Mouse (Mus musculus) midbrain, embryonic 15.5 days (tissue): ENCODE measurements at regions not wholly inside any gene's neighbourhood (a gene's known extent, or its start where the extent isn't known, plus 50 kb on each side); places are given as distances from the start of the nearest gene placed in this dataset.

Experiments used
- ATAC-seq: fragments of 200-750 bp; cut with Nextera tagmentation; replicated peaks from 2 replicates; pipeline ENCODE4 v1.8.0; 2017; ENCODE audit warnings: moderate TSS enrichment
- H3K27ac ChIP-seq: fragments of 300-500 bp; sonication (generic); 2 replicates; pipeline ENCODE4 v1.5.1; 2015; ENCODE audit warnings: mild to moderate bottlenecking, inconsistent platforms
- H3K27me3 ChIP-seq: fragments of 300-500 bp; sonication (generic); replicated peaks from 2 replicates; pipeline ENCODE4 v1.6.1; 2015; ENCODE audit warnings: inconsistent platforms
- H3K36me3 ChIP-seq: fragments of 300-500 bp; sonication (generic); replicated peaks from 2 replicates; pipeline ENCODE4 v1.6.1; 2015; ENCODE audit warnings: inconsistent platforms
- H3K4me1 ChIP-seq: fragments of 300-500 bp; sonication (generic); 2 replicates; pipeline ENCODE4 v1.6.1; 2015; ENCODE audit warnings: inconsistent platforms
- H3K4me2 ChIP-seq: fragments of 300-500 bp; sonication (generic); 2 replicates; pipeline ENCODE4 v1.6.1; 2015; ENCODE audit warnings: inconsistent platforms, mild to moderate bottlenecking, moderate library complexity
- H3K4me3 ChIP-seq: fragments of 300-500 bp; sonication (generic); 2 replicates; pipeline ENCODE4 v1.5.1; 2015; ENCODE audit warnings: mild to moderate bottlenecking, inconsistent platforms
- H3K9ac ChIP-seq: fragments of 300-500 bp; sonication (generic); 2 replicates; pipeline ENCODE4 v1.6.1; 2015; ENCODE audit warnings: mild to moderate bottlenecking, inconsistent platforms
- H3K9me3 ChIP-seq: fragments of 300-500 bp; sonication (generic); 2 replicates; pipeline ENCODE4 v1.6.1; 2016; ENCODE audit warnings: inconsistent platforms
- WGBS: fragments of 180-500 bp; shearing (Covaris S2); methylation state at CpG from one replicate; pipeline ENCODE4 v1.1.7; 2015; ENCODE audit warnings: mixed read lengths; 5-methylcytosine and 5-hydroxymethylcytosine counted together

DNA sequence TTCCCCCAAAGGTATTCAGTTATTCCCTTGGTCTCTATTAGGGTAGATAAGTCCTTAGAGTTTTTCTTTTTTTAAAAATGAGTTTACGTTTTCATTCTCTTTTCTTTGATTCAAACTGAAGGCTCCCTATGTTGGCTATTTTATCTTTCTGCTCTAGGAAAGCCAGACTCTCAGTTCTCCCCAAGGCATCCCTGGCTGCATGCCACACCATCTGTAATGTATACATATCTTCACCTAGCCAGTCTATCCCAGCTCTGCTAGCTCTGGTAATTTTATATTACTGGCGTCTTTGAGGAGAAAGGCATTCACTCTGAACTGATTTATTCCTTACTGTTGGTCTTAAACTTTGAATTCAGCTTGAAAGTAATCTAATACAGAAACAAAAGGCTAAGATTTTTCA is 65.2 kb upstream of the Cabcoco1 start:
- Histone ChIP-seq H3K36me3 (no peaks in the 10 kb centered on the region), H3K4me3 (no peak overlapping the region), H3K4me1 (0 out of 2 replicates have a peak, but pooled peaks cover 3% of the 10 kb centered on the region), H3K4me2 (no peak overlapping the region), H3K9me3 (no peaks in the 10 kb centered on the region), H3K27me3 (no peaks in the 10 kb centered on the region), H3K27ac (no peak overlapping the region), H3K9ac (no peak overlapping the region)
- 46% methylated on average over 2 of the region's 2 CpGs for WGBS
- ATAC-seq, result no peak

DNA sequence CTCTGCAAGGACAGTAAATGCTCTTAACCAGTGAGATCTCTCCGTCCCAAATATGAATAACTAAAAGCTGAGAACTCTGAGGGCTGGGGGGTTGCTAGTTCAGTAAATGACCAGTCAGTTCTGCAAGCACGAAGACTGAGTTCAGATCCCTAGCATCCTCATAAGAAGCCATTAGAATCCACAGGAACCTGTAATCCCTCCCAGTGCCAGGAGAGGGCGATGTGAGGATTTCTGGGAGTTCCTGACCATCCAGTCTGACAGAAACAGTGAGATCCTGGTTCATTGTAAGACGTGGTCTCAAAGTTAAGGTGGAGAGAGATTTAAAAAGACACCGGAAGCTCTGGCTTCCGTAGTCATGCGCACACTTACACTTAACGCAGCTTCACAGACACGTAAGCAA is 70.2 kb upstream of the Cabcoco1 start:
- 76% methylated on average over 9 of the region's 9 CpGs for WGBS
- ATAC-seq, result no peak
- Histone ChIP-seq H3K36me3 (no peaks in the 10 kb centered on the region), H3K4me1 (0 out of 2 replicates have a peak, but pooled peaks cover 2% of the 10 kb centered on the region), H3K9me3 (no peaks in the 10 kb centered on the region), H3K27ac (no peak overlapping the region), H3K4me2 (no peak overlapping the region), H3K9ac (no peak overlapping the region), H3K27me3 (no peaks in the 10 kb centered on the region), H3K4me3 (no peak overlapping the region)

DNA sequence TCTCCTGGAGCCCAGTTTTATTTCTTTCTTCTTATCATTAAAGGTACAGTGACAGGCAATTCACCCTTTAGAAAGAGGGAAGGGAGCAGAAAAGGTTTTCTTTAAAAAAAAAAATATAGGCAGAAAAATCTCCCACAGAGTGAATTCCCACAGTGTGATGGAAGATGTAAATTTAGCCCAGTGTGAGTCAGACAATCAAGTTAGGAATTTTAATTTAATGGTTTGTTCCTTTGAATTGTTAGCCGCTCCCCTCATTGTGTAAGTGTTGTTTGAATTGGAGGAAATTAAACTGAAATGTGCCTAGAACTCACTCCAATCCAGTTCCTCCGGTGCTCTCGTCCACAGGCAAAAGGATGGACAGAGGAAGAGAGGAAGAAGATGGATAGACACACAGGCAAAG is 71.0 kb upstream of the Cabcoco1 start:
- Histone ChIP-seq H3K4me2 (no peak overlapping the region), H3K27me3 (no peaks in the 10 kb centered on the region), H3K4me3 (no peak overlapping the region), H3K4me1 (no peaks in the 10 kb centered on the region), H3K36me3 (no peaks in the 10 kb centered on the region), H3K9ac (no peak overlapping the region), H3K27ac (no peak overlapping the region), H3K9me3 (no peaks in the 10 kb centered on the region)
- ATAC-seq, result no peak
- 82% methylated on average over 3 of the region's 3 CpGs for WGBS

DNA sequence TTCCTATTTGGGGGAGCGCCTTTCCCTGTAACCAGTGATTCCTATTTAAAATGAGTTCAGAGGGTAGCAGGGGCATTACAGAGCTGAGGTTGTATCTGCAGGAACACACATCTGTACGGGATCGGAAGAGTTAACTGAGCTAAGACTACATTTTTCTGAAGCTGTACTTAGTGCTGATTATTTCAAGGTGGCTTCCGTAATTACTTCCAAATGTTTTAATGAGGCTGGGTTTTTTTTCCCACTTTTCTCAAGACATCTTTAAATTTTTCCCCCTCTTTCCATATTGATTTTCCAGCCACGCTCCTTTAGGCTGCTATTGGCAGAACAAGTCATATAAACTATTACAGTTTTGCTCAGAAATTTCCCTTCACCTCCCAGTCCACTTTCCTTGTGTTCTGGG is 82.1 kb upstream of the Cabcoco1 start:
- H3K9ac ChIP-seq, result no peak overlapping the region
- H3K4me2 ChIP-seq, result no peak overlapping the region
- H3K36me3 ChIP-seq, result no peaks in the 10 kb centered on the region
- no peak for ATAC-seq
- WGBS, result 94% methylated on average over 5 of the region's 5 CpGs
- H3K4me1 ChIP-seq, result no peaks in the 10 kb centered on the region
- H3K27ac ChIP-seq, result no peak overlapping the region
- no peaks in the 10 kb centered on the region for H3K9me3 ChIP-seq
- H3K27me3 ChIP-seq, result no peaks in the 10 kb centered on the region
- no peak overlapping the region for H3K4me3 ChIP-seq

DNA sequence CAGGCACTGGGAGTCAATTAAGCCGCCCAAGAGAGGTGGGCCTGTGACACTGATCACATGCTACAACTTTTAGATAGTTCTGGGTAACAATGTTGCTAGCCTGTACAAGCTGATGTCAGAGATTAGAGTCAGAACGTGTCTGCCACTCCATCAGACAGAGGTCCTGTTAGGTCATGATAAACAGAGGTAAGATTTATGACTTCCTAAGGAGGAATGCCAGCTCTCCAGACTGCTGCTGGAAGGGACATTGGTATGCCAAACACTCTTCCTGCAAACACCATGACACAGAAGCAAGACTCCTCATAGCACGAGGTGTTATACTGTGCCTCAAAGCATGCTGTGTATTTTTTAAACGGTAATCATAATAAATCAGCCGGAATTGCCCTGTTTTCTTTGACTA is 83.6 kb upstream of the Cabcoco1 start:
- no peak for ATAC-seq
- Histone ChIP-seq H3K9ac (no peak overlapping the region), H3K27me3 (no peaks in the 10 kb centered on the region), H3K36me3 (no peaks in the 10 kb centered on the region), H3K27ac (no peak overlapping the region), H3K4me3 (no peak overlapping the region), H3K4me2 (no peak overlapping the region), H3K4me1 (no peaks in the 10 kb centered on the region), H3K9me3 (no peaks in the 10 kb centered on the region)
- WGBS, result 83% methylated on average over 5 of the region's 5 CpGs

DNA sequence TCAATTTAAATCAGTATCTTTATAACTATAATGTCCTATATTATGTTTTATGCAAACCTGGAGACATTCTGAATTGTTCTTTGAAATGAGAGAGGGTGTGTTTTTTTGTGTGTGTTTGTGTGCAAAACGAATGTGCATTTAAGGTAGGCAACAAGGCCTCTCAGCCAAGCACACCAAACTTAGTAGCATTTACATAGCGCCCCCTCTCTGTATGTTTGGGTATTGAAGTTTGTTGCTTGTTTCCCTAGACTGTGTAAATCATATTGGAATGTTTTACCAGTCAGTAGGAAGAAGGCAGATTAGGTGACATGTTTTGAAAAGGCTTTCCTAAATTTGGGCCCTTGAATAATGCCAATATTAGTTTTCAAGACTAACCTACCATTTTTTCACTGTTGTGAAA is 84.1 kb upstream of the Cabcoco1 start:
- Histone ChIP-seq H3K9me3 (no peaks in the 10 kb centered on the region), H3K4me3 (no peak overlapping the region), H3K4me1 (no peaks in the 10 kb centered on the region), H3K27me3 (no peaks in the 10 kb centered on the region), H3K4me2 (no peak overlapping the region), H3K36me3 (no peaks in the 10 kb centered on the region), H3K9ac (no peak overlapping the region), H3K27ac (no peak overlapping the region)
- no peak for ATAC-seq
- 43% methylated on average over 2 of the region's 2 CpGs for WGBS

DNA sequence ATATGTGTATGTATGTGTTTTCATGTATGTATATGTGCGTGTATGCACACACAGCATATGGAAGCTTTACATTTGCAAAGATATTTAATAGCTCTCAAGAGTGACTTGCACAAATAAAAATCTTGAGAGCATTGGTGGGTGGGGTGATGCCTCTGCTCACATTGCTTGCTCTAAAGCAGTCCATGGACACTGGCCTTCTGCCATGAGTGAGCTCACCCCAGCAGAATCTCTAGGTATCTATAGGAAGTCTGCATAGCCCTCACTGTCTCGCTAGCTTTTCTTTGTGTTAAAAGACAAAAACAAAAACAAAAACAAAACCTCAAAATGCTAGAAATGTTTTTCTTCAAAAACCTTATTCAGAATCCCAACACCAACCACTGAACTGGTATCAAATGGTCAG is 87.8 kb upstream of the Cabcoco1 start:
- H3K27ac ChIP-seq, result no peak overlapping the region
- H3K4me3 ChIP-seq, result no peak overlapping the region
- no peak overlapping the region for H3K4me2 ChIP-seq
- WGBS, result 93% methylated on average over 2 of the region's 2 CpGs
- no peaks in the 10 kb centered on the region for H3K27me3 ChIP-seq
- H3K36me3 ChIP-seq, result no peaks in the 10 kb centered on the region
- no peak overlapping the region for H3K9ac ChIP-seq
- no peak for ATAC-seq
- no peaks in the 10 kb centered on the region for H3K4me1 ChIP-seq
- H3K9me3 ChIP-seq, result no peaks in the 10 kb centered on the region

DNA sequence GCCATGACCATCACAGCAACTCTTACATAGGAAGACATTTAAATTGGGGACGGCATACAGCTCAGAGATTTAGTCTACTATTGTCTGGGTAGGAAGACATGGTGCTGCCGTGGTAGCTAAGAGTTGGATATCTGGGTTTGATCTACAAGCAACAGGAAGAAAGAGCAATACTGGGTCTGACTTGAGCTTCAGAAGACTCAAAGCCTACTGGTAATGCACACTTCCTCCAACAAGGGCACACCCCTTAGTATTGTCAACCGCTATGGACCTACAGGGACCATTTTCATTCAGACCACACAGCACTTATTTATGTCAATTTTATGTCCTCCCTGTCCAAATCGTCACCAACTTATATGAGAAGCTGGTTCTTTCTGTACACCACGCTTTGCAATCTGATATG is 90.3 kb upstream of the Tmem26 start:
- Histone ChIP-seq H3K4me3 (no peak overlapping the region), H3K36me3 (no peaks in the 10 kb centered on the region), H3K27ac (no peak overlapping the region), H3K4me2 (no peak overlapping the region), H3K4me1 (no peaks in the 10 kb centered on the region), H3K9me3 (no peaks in the 10 kb centered on the region), H3K9ac (no peak overlapping the region), H3K27me3 (no peaks in the 10 kb centered on the region)
- 93% methylated on average over 5 of the region's 5 CpGs for WGBS
- no peak for ATAC-seq

DNA sequence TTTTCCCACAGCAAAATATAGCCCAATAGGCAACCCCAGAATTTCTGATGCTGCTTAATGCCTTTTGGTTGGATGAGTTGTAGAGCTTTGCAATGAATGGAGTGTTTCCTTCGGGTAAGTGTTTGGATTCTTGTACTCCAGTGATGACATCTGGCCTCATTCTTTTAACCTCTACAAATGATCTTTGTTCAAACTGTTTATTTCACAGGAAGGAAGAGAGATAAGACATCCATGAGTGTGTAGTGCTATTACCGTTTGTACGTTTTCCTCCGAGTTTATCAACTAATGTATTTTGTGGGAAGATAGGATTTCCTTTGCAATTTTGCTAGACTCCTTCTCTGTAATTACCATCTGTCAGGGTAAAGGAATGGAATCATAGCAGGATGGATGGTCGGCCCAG is 70.7 kb upstream of the Tmem26 start:
- Histone ChIP-seq H3K4me2 (no peak overlapping the region), H3K9ac (no peak overlapping the region), H3K27ac (no peak overlapping the region), H3K36me3 (no peaks in the 10 kb centered on the region), H3K27me3 (no peaks in the 10 kb centered on the region), H3K4me3 (no peak overlapping the region), H3K4me1 (no peaks in the 10 kb centered on the region), H3K9me3 (no peaks in the 10 kb centered on the region)
- ATAC-seq, result no peak
- 85% methylated on average over 5 of the region's 5 CpGs for WGBS

DNA sequence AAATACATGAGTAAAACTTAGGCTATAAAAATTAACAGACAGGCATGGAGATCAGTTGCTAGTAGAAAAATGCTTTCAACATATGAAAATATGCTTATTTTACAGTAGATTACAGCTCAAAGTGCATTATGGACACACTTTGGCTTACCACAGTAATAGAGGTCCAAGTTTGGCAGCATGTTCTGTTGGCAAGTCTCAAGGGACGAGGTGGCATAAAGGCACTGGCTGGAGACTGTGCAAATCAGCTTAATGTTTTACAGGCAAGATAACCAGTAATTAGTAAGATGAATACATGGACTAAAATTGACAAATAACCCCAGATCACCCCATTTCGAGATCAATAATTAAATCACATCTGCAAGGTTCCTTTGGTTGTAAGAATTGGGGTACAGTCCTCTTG is 68.0 kb upstream of the Tmem26 start:
- 82% methylated on average over 2 of the region's 2 CpGs for WGBS
- H3K9me3 ChIP-seq, result no peaks in the 10 kb centered on the region
- H3K36me3 ChIP-seq, result no peaks in the 10 kb centered on the region
- no peak for ATAC-seq
- no peak overlapping the region for H3K4me3 ChIP-seq
- no peak overlapping the region for H3K4me2 ChIP-seq
- no peak overlapping the region for H3K27ac ChIP-seq
- no peaks in the 10 kb centered on the region for H3K27me3 ChIP-seq
- no peak overlapping the region for H3K9ac ChIP-seq
- H3K4me1 ChIP-seq, result no peaks in the 10 kb centered on the region

DNA sequence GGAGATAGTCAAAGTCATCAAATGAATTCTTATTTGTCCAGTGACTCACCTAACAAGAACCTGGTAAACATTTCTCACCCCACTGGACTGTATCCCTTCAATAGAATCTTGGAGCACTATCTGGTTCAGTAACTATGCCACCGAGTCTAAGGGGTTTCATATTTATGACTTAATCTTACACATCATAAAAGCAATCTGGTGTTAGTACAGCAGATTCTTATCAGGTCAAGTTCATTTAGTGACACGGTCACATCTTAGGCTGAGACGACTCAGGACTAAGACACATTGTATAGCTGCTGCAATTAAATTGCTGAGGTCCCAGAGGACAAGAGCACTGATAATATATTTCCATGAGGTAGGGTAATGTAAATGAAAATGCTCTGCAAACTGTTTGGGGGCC is 57.4 kb upstream of the Tmem26 start:
- H3K36me3 ChIP-seq, result no peaks in the 10 kb centered on the region
- H3K27me3 ChIP-seq, result no peaks in the 10 kb centered on the region
- ATAC-seq, result no peak
- peaks cover 6% of the 10 kb centered on the region for H3K4me1 ChIP-seq
- H3K27ac ChIP-seq, result no peak overlapping the region
- WGBS, result 85% methylated on average over 3 of the region's 3 CpGs
- no peak overlapping the region for H3K4me3 ChIP-seq
- H3K9me3 ChIP-seq, result no peaks in the 10 kb centered on the region
- H3K9ac ChIP-seq, result no peak overlapping the region
- no peak overlapping the region for H3K4me2 ChIP-seq

DNA sequence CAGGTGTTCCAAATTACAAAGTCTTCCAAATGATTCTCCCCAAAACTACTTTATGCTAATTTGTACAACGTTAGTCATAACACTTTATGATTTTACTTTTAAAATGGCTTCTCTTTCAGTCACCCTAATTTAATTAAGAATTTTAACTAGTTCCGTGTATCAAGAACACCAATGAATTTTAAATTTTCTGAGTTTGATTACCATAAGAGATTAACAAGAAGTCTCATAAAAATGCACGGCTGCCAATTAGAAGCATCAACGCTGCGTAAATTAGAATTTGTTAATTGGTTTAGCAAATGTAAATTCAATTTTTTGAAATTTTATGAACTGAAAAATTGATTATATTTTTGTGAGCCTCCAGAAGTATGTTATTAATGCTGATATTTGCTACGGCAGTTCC is 54.1 kb upstream of the Tmem26 start:
- Histone ChIP-seq H3K9me3 (no peaks in the 10 kb centered on the region), H3K27ac (no peak overlapping the region), H3K9ac (no peak overlapping the region), H3K36me3 (no peaks in the 10 kb centered on the region), H3K4me2 (no peak overlapping the region), H3K4me3 (no peak overlapping the region), H3K4me1 (peaks cover 6% of the 10 kb centered on the region), H3K27me3 (no peaks in the 10 kb centered on the region)
- WGBS, result 71% methylated on average over 6 of the region's 6 CpGs
- ATAC-seq, result no peak

DNA sequence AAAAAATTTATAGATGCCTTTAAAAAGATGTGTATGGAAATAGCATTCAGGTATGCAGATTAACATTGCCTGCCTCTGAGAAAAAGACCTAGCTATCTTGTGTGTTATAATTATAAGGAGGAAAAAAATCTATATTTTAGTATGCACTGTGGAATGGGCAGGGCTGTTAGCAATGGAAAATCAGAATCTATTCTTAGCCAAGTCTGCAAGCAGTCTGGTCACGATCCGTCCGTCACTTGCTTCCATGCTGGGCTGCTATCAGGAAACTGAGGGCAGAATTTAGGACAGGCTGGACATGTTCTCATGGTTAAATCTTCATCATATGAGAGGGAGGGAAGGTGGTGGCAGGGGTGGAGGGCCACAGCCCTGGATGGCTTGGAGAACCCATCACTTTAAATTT is 53.5 kb upstream of the Tmem26 start:
- Histone ChIP-seq H3K9ac (no peak overlapping the region), H3K4me3 (no peak overlapping the region), H3K27ac (no peak overlapping the region), H3K27me3 (no peaks in the 10 kb centered on the region), H3K4me2 (0 out of 2 replicates have a peak overlapping the region, but pooled peaks have one; percentile 9), H3K4me1 (peaks cover 6% of the 10 kb centered on the region), H3K9me3 (no peaks in the 10 kb centered on the region), H3K36me3 (no peaks in the 10 kb centered on the region)
- 47% methylated on average over 3 of the region's 3 CpGs for WGBS
- ATAC-seq, result no peak

DNA sequence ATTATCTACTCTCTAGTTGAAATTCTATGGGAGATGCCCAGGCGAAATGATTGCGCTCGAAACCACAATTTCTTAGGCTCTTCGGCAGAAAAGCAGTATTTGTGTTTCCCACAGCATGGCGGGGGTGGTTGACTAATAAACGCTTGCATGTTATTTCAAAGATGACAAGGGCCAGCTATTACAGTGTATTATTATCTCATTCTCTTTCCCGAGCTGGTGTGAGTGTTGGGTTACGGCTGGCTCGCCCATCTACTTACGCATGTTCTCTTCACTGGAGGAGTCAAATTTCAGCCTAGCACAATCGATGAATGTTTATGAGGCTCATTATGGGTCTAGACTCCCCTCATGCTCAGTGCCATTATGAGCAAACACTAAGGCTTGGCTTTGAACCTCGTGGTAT is 51.2 kb upstream of the Tmem26 start:
- no peak for ATAC-seq
- WGBS, result 70% methylated on average over 12 of the region's 12 CpGs
- no peaks in the 10 kb centered on the region for H3K36me3 ChIP-seq
- no peaks in the 10 kb centered on the region for H3K27me3 ChIP-seq
- no peak overlapping the region for H3K4me3 ChIP-seq
- H3K4me1 ChIP-seq, result peaks cover 6% of the 10 kb centered on the region
- H3K9me3 ChIP-seq, result no peaks in the 10 kb centered on the region
- no peak overlapping the region for H3K4me2 ChIP-seq
- H3K9ac ChIP-seq, result no peak overlapping the region
- no peak overlapping the region for H3K27ac ChIP-seq
